Mouse (Mus musculus) ES-E14 (cell line): ENCODE measurements around the gene Fkbp14. TPM values are rescaled to one million over a fixed set of nuclear protein-coding genes. Genes with fewer than 3 reads are reported as not detected.

Experiments used
- DNase-seq: peaks from one replicate; pipeline ENCODE4 v3.0.0-alpha.2; 2013; ENCODE audit warnings: low read depth, low spot score
- H3K27ac ChIP-seq: 2 replicates; pipeline ENCODE4 v1.5.1; 2012; ENCODE audit warnings: low read depth, mild to moderate bottlenecking, low read length, moderate library complexity, mixed read lengths; ENCODE audit not compliant: poor library complexity, insufficient read depth, severe bottlenecking
- H3K36me3 ChIP-seq: 2 replicates; pipeline ENCODE4 v1.6.1; 2012; ENCODE audit warnings: mild to moderate bottlenecking, low read length, moderate library complexity, mixed read lengths; ENCODE audit not compliant: control insufficient read depth, poor library complexity, insufficient read depth, severe bottlenecking
- H3K4me1 ChIP-seq, 2 experiments: fragments of 150-350 bp in 1 of 2; sonication (generic) in 1 of 2; 2 replicates each; pipeline ENCODE4 v1.6.1; 2012; ENCODE audit warnings: low read length in 2 of 2, mild to moderate bottlenecking in 1 of 2, mixed read lengths in 1 of 2; ENCODE audit not compliant: control insufficient read depth in 2 of 2, insufficient read depth in 2 of 2, poor library complexity in 1 of 2
- H3K4me3 ChIP-seq, 2 experiments: fragments of 150-350 bp in 1 of 2; sonication (generic) in 1 of 2; 2 replicates each; pipeline ENCODE4 v1.5.1; 2012; ENCODE audit warnings: low read length in 2 of 2, low read depth in 1 of 2, mild to moderate bottlenecking in 1 of 2, mixed read lengths in 1 of 2; ENCODE audit not compliant: insufficient read depth in 1 of 2, poor library complexity in 1 of 2, severe bottlenecking in 1 of 2
- H3K9ac ChIP-seq: 2 replicates; pipeline ENCODE4 v1.6.1; 2012; ENCODE audit warnings: low read depth, mild to moderate bottlenecking, low read length, mixed read lengths; ENCODE audit not compliant: poor library complexity, insufficient read depth, severe bottlenecking
- H3K9me3 ChIP-seq: fragments of 150-350 bp; sonication (generic); 2 replicates; pipeline ENCODE4 v1.6.1; 2012; ENCODE audit warnings: low read depth, mild to moderate bottlenecking, low read length; ENCODE audit not compliant: control insufficient read depth, insufficient read depth
- CHD2 ChIP-seq: IDR thresholded peaks from 2 replicates; pipeline ENCODE4 v1.6.1; 2014; ENCODE audit warnings: mild to moderate bottlenecking, low read depth, low read length, inconsistent platforms
- HCFC1 ChIP-seq: IDR thresholded peaks from 2 replicates; pipeline ENCODE4 v1.6.1; 2012; ENCODE audit warnings: low read length, inconsistent platforms, borderline replicate concordance; ENCODE audit not compliant: insufficient read depth
- MAFK ChIP-seq: IDR thresholded peaks from 2 replicates; pipeline ENCODE4 v1.6.1; 2014; ENCODE audit warnings: mild to moderate bottlenecking, low read depth, low read length, inconsistent platforms; ENCODE audit not compliant: insufficient read depth
- ZC3H11A ChIP-seq: IDR thresholded peaks from 2 replicates; pipeline ENCODE4 v1.6.1; 2012; ENCODE audit warnings: low read depth, mild to moderate bottlenecking, inconsistent platforms, low read length, borderline replicate concordance
- ZNF384 ChIP-seq: IDR thresholded peaks from 2 replicates; pipeline ENCODE4 v1.6.1; 2012; ENCODE audit warnings: low read depth, low read length, inconsistent platforms
- in situ Hi-C, 2 experiments: fragments of 600-800 bp; cut with MboI; formaldehyde crosslinking; loops; one replicate each; pipeline ENCODE4 v1.15.1; 2025; ENCODE audit warnings: low sequenced_read_pairs in 2 of 2, inconsistent platforms in 1 of 2; ENCODE audit not compliant: unreplicated experiment in 2 of 2
- total RNA-seq: library from RNA; depleted of rRNA; stranded (reverse); fragments of 300-350 nt; gene quantifications from 2 replicates; pipeline ENCODE4 v1.2.3, GENCODE M21; 2012

Gene Fkbp14
- total RNA-seq, 1 experiment = 7.6 TPM

- no peaks in the 10 kb centered on the region for H3K9me3 ChIP-seq
- in situ Hi-C loops = no loop called here
- no peak for TF ChIP-seq ZC3H11A
- no peak for TF ChIP-seq HCFC1
- TF ChIP-seq MAFK = no peak
- TF ChIP-seq ZNF384 = no peak
- TF ChIP-seq CHD2 = no peak
- no peak overlapping the region for H3K9ac ChIP-seq
- H3K36me3 ChIP-seq = 0 out of 2 replicates have a peak, but pooled peaks cover 2% of the 10 kb centered on the region
- H3K4me1 ChIP-seq = 0 out of 4 replicates have a peak, but pooled peaks cover 0 to 2% of the 10 kb centered on the region in 2 experiments
- H3K4me3 ChIP-seq = no peak overlapping the region
- H3K27ac ChIP-seq = no peak overlapping the region
- DNase-seq = no peak
Observed at GRCm38 (mm10) chr6:54555816-54556215, 41.3 kb downstream of the Fkbp14 start.

- in situ Hi-C loops = no loop called here
- no peak for DNase-seq
- Histone ChIP-seq H3K4me1 (0 out of 4 replicates have a peak, but pooled peaks cover 0 to 2% of the 10 kb centered on the region in 2 experiments), H3K9ac (no peak overlapping the region), H3K36me3 (0 out of 2 replicates have a peak, but pooled peaks cover 2% of the 10 kb centered on the region), H3K27ac (no peak overlapping the region), H3K9me3 (no peaks in the 10 kb centered on the region), H3K4me3 (no peak overlapping the region)
- TF ChIP-seq ZNF384 (no peak), ZC3H11A (no peak), HCFC1 (no peak), MAFK (no peak), CHD2 (no peak)
Observed at GRCm38 (mm10) chr6:54554341-54555110, 42.6 kb downstream of the Fkbp14 start.

- 0 out of 2 replicates have a peak, but pooled peaks cover 2% of the 10 kb centered on the region for H3K36me3 ChIP-seq
- H3K4me1 ChIP-seq = 0 out of 4 replicates have a peak, but pooled peaks cover 0 to 2% of the 10 kb centered on the region in 2 experiments
- H3K4me3 ChIP-seq = no peak overlapping the region
- no peaks in the 10 kb centered on the region for H3K9me3 ChIP-seq
- DNase-seq = no peak
- TF ChIP-seq HCFC1 (no peak), MAFK (no peak), ZC3H11A (no peak), ZNF384 (no peak), CHD2 (no peak)
- no peak overlapping the region for H3K27ac ChIP-seq
- H3K9ac ChIP-seq = no peak overlapping the region
- in situ Hi-C loops = no loop called here
Observed at GRCm38 (mm10) chr6:54553632-54554031, 43.5 kb downstream of the Fkbp14 start.

GRCm38 (mm10) chr6:54552721-54553413 is 44.2 kb downstream of the Fkbp14 start:
- Histone ChIP-seq H3K9ac (no peak overlapping the region), H3K27ac (no peak overlapping the region), H3K4me1 (0 out of 4 replicates have a peak, but pooled peaks cover 0 to 2% of the 10 kb centered on the region in 2 experiments), H3K4me3 (no peak overlapping the region), H3K9me3 (no peaks in the 10 kb centered on the region), H3K36me3 (0 out of 2 replicates have a peak, but pooled peaks cover 2% of the 10 kb centered on the region)
- in situ Hi-C loops = no loop called here
- no peak for TF ChIP-seq MAFK
- TF ChIP-seq ZC3H11A = no peak
- DNase-seq = no peak
